Mouse (Mus musculus): ENCODE results near the gene Bpifb9b.
"Not testable (repeated sequence)": the region's sequence is repeated elsewhere in the genome, so short reads cannot be mapped to it uniquely, and the experiment has no call there.

Gene Bpifb9b

GRCm38 (mm10) chr2:154306927-154307326 lies at the start of gene Bpifb9b:
Gene Bpifb9b (plus strand): TSS chr2:154307227.
- DNase-seq, result not testable (repeated sequence)

- DNase-seq, result not testable (repeated sequence)
Observed at GRCm38 (mm10) chr2:154257554-154257953, 49.5 kb upstream of the Bpifb9b start, which contains the start of gene Bpifb9a. Gene Bpifb9a (plus strand): TSS chr2:154257854.

DNA sequence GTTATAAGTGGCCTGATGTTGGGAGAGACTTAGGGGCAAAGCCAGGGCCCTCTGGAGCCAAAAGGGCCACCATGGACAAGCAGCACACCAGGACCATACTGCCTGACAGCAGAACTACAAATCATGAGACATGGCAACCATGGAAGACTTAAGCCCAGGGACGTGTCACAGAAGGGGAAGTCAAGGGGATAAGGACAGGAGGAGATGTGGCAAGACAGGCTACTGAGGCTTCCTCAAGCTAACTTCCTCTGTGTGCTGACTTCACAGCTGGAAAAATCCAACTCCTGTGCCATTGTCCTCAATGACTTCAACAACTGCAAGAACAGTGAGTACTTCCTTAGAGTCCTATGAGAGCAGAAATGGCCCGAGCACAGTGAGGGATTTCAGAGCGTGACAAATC lies 42.6 kb upstream of the Bpifb9b start:
- not testable (repeated sequence) for DNase-seq

DNA sequence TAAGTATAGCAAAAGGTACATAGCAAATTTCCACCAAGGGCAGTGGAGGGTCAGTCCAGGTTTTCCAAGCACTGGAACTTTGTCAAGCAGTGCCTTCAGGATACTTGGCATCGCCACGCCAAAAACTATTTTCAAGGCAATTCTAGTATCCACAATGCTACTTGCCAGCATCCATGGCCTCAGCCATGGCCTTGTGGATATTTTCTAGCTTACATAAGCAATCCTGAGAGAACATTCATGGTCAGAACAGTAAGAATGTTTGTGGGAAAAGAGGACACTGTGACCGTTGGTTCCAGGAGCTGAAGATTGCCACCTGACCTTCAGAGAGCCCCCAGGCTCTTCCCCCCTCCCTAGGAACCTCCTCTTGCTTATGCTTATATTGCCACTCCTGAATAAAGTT lies 15.2 kb upstream of the Bpifb9b start:
- not testable (repeated sequence) for DNase-seq

- DNase-seq, result no peak
Observed at GRCm38 (mm10) chr2:154292833-154293232, 14.2 kb upstream of the Bpifb9b start.

DNA sequence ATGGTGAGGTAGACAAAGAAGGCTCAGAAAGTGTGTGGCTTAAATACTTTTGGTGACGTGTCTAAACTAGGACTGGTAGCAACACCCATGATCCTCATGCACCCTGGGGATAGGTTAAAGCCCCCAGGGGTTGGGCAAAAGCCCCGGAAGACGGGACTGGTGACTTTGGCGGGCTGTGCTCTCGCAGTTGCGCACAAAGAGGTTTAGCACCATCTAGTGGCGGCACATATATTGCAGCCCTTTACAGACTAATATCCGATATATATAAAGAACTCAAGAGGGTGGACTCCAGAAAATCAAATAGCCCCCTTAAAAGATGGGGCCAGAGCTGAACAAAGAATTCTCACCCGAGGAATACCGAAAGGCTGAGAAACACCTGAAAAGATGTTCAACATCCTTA lies 12.3 kb upstream of the Bpifb9b start:
- peak in 1 of 2 experiments; percentile 51 for DNase-seq

- DNase-seq, result peak; percentile 67 to 81
Observed at GRCm38 (mm10) chr2:154300496-154300895, 6.5 kb upstream of the Bpifb9b start.

DNA sequence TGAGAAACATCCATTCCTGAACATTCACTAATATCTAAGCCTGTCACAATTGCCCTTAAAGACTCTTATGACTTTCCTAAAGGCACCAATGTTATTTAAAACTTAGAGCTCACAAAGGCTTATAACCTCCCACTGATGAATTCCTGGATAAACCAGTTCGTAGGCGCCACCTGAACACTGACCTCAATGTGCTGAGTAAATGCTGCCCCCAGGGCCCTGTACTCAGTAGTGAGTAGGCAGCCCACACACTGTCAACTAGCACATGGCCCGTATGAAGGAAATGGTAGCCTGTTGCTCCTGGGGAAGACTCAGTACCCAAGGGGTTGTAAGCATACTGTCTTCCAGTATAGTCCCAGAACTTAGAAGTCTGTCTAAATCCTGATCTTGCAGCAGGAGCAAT lies 5.3 kb upstream of the Bpifb9b start:
- DNase-seq, result no peak

GRCm38 (mm10) chr2:154304604-154305003 lies 2.4 kb upstream of the Bpifb9b start:
- not testable (repeated sequence) for DNase-seq

DNA sequence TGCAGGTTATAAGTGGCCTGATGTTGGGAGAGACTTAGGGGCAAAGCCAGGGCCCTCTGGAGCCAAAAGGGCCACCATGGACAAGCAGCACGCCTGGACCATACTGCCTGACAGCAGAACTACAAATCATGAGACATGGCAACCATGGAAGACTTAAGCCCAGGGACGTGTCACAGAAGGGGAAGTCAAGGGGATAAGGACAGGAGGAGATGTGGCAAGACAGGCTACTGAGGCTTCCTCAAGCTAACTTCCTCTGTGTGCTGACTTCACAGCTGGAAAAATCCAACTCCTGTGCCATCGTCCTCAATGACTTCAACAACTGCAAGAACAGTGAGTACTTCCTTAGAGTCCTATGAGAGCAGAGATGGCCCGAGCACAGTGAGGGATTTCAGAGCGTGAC lies 6.7 kb downstream of the Bpifb9b start:
- DNase-seq, result not testable (repeated sequence)

DNA sequence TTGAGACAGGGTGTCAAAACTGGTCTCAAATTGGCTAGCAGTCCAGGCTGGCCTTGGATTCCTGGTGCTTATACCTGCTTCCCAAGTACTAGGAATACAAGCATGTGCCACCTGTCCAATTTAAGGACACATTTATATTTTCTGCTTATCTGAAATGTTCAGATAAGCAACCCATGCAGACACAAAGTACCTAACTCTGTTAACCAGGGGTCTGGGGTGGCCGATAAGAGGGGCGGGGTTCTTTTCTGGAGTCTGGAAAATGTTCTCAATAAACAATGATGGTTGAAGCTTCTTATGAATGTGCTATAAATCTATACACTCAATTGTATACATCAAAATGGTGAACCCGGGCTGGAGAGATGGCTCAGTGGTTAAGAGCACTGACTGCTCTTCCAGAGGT lies 19.8 kb downstream of the Bpifb9b start:
- no peak for DNase-seq

DNA sequence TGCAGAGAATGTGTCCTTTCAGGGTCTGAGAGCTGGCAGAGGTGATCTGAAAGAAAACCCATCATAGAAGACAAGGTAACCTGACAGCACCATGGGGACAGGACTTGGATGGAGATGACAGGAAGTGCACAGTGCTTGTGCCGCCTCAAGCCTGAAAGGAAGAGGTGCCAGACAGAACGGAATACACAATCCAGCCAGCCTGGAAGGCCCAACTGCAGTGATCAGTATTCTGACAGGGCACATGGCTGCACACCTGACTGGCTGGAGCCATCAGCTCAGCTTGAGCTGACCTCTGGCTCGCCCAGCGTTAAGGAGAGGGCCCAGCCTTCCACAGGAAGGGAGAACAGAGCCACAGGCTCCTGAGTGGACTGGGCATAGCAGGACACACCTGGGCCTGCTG lies 28.5 kb downstream of the Bpifb9b start:
- no peak for DNase-seq

- no peak for DNase-seq
Observed at GRCm38 (mm10) chr2:154338161-154338560, 31.1 kb downstream of the Bpifb9b start.

DNA sequence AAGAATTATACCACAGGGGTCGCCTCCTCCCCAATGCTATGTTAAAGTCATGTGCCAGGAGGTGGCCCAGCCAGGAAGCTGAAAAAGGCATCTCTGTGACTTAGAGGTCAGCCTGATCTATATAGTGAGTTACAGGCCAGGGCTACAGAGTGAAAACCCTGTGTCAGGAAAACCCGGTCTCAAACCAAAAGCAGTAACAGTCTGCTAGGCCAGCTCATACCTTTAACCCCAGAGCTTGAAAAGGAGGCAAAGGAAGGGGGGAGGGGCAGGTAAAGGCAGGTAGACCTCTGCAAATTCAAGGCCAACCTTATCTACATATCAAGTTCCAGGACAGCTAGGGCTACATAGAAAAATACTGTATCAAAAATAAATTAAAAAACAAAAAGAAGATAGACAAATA lies 32.3 kb downstream of the Bpifb9b start:
- DNase-seq, result no peak

GRCm38 (mm10) chr2:154348152-154348551 lies 41.1 kb downstream of the Bpifb9b start:
- no peak for DNase-seq

GRCm38 (mm10) chr2:154354000-154354425 lies 47.0 kb downstream of the Bpifb9b start:
- peak in 1 of 2 experiments; percentile 19 for DNase-seq

DNA sequence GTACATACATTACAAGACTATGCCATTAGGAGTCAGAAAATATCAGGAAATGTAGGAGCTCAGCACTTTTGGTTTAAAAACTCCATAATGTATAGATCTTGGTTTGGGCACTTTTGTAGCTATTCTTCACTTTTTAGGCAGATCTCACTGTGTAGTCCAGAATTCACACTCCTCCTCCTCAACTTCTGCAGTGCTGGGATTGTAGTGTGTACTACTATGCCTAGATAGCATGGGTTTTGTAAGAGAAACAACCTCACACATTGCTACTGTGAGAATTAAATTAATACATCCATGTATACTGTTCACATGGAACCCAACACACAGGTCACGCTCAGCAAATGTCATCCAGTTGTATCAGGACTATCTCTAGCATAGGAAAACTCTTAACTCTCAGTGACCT lies 60.5 kb downstream of the Bpifb9b start:
- no peak for DNase-seq

Data from lung, postnatal 4 days (tissue).